Mouse (Mus musculus): ENCODE measurements around the gene Gm15107. TPM values are rescaled to one million over a fixed set of nuclear protein-coding genes. Genes with fewer than 3 reads are reported as not detected.
"Not testable (repeated sequence)": the region's sequence is repeated elsewhere in the genome, so short reads cannot be mapped to it uniquely, and the experiment has no call there.

Gene Gm15107
- polyA plus RNA-seq (2015; fragmentation: Nextera tagmentation; extraction: Ambion mirVana) = not detected in 2 replicates

DNA sequence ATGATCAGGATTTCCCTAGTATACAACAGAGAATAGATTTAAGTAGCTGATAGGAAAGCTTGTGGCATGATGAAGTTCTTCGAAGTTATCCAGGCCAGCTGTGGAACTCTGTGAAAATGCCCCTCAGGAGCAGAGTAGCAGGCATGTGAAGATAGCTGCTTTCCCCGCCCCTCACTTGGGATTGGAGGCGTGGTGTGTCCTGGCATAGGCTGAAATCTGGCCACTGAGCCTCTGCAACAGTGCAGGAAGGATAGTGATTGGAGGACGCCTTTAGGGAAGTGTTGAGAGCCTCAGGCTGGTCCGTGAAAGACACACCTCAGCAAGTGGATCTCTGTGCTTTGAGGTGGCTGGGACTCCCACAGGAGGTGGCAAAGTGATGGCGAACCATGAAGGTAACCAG lies at the start of gene Gm15107:
Gene Gm15107, plus strand, starts transcription at position 301 of the 400 bp plus-strand sequence.
- H3K27ac ChIP-seq (ENCODE audit: low read length) = not testable (repeated sequence)
- WGBS = no CpG with 5 or more reads among the region's 6 CpGs

More for the DNA sequence above, at the start of gene Gm15107:
- ATAC-seq (replicated peaks; ENCODE audit: extremely low read depth, insufficient read depth, low FRiP score); H3K36me3 ChIP-seq (ENCODE audit: control insufficient read depth, insufficient read depth); H3K4me2 ChIP-seq (ENCODE audit: low read depth, low read length); H3K9me3 ChIP-seq (replicated peaks; ENCODE audit: control insufficient read depth, low read length); H3K27me3 ChIP-seq (ENCODE audit: control insufficient read depth, insufficient read depth, low read length); H3K4me3 ChIP-seq (ENCODE audit: low read length); H3K9ac ChIP-seq (ENCODE audit: low read length); H3K4me1 ChIP-seq (ENCODE audit: control insufficient read depth, insufficient read depth, low read length): not testable (repeated sequence)

Other genes with a start within 250 kb of the Gm15107 start
- gene Gm15080, start 187.7 kb upstream of the Gm15107 start, polyA plus RNA-seq (2015; fragmentation: Nextera tagmentation; extraction: Ambion mirVana) = not detected in 2 replicates

Data from heart, embryonic 16.5 days (tissue).